19 mouse cellular contexts compared by ENCODE assay signal in genomic region chr16:54047836-54048235, GRCm38 (mm10).
DNase-seq lines count a peak whose midpoint lies in the region; ATAC-seq and TF ChIP-seq lines count a peak whose summit lies in the region.
"Had no signal": no experiment of that assay in that cellular context is flagged by ENCODE, and none has a peak within 500 bp of the region (broad histone marks: within the 10 kb centered on the region; RNA-seq: fewer than 3 reads in every experiment).

No protein-coding gene starts in this region.

- H3K36me3 ChIP-seq in MEL (ENCODE audit: control insufficient read depth in 1 of 2, insufficient read depth in 2 of 2, low read length in 2 of 2): no peaks in the 10 kb centered on the region; a peak in 1 of 4 replicates
- no peaks in the 10 kb centered on the region for H3K36me3 ChIP-seq in midbrain, postnatal 0 days (ENCODE audit: insufficient read depth, low read length)
- H3K36me3 ChIP-seq: G1E had no signal

- no peak for TF ChIP-seq POLR2A in MEL (IDR thresholded peaks at IDR 0.05; ENCODE audit: control insufficient read depth in 1 of 2, insufficient read depth in 1 of 2, low read depth in 1 of 2, low read length in 2 of 2, poor library complexity in 1 of 2)

- H3K4me2 ChIP-seq in midbrain, postnatal 0 days (ENCODE audit: low read depth, low read length, poor library complexity, severe bottlenecking): no peak overlapping the region

- no peak overlapping the region for H3K9ac ChIP-seq in MEL (ENCODE audit: control insufficient read depth, low read depth, low read length, poor library complexity, severe bottlenecking)
- H3K9ac ChIP-seq in midbrain, postnatal 0 days (replicated peaks; ENCODE audit: low read length, poor library complexity, severe bottlenecking): no peak overlapping the region

- DNase-seq in MEL (ENCODE audit: low read depth, low spot score): peak; percentile 13
- no peak for DNase-seq in midbrain, postnatal 0 days (ENCODE audit: low spot score)
- DNase-seq: adrenal gland, adult 2 months; adrenal gland, adult 8-10 months; adrenal gland, postnatal 10 days; adrenal gland, postnatal 14 days; adrenal gland, postnatal 25 days; adrenal gland, postnatal 36 days; B cell, adult 2 months; cerebellum, adult 11 months; cerebellum, adult 11-12 months; cerebellum, adult 18-20 months; cerebellum, adult 2 months; cerebellum, adult 8-10 months had no signal

- no peak overlapping the region for H3K4me3 ChIP-seq in MEL (ENCODE audit: control insufficient read depth in 1 of 2, insufficient read depth in 1 of 2, low read depth in 2 of 2, low read length in 2 of 2)
- H3K4me3 ChIP-seq in midbrain, postnatal 0 days (ENCODE audit: low read depth, low read length): no peak overlapping the region

- no peaks in the 10 kb centered on the region for H3K79me2 ChIP-seq in MEL (ENCODE audit: control insufficient read depth, insufficient read depth, low read length, poor library complexity)

- TF ChIP-seq RAD21 in MEL (IDR thresholded peaks at IDR 0.05; ENCODE audit: low read depth, low read length): no peak

- no peak for ATAC-seq in midbrain, postnatal 0 days (ENCODE audit: low FRiP score)
- ATAC-seq: activated CD4-positive, CD25-positive, alpha-beta regulatory T cell, adult 4 months; CD4-positive, CD25-positive, alpha-beta regulatory T cell, adult 4 months; Patski had no signal

- H3K9me3 ChIP-seq in MEL (replicated peaks; ENCODE audit: insufficient read depth, low read length): no peaks in the 10 kb centered on the region
- no peaks in the 10 kb centered on the region for H3K9me3 ChIP-seq in midbrain, postnatal 0 days (ENCODE audit: low read length)
- H3K9me3 ChIP-seq: G1E had no signal

- WGBS in midbrain, postnatal 0 days: 82% methylated on average over 2 of the region's 2 CpGs

- H3K27ac ChIP-seq in MEL (ENCODE audit: control insufficient read depth, low read depth, low read length): no peak overlapping the region
- H3K27ac ChIP-seq in midbrain, postnatal 0 days (ENCODE audit: low read depth, low read length): no peak overlapping the region

- peak; percentile 46 to 72; a peak in 3 of 4 replicates for TF ChIP-seq EP300 in MEL (IDR thresholded peaks at IDR 0.05; ENCODE audit: low read depth in 1 of 2, low read length in 2 of 2)

- no peak for TF ChIP-seq CTCF in MEL (IDR thresholded peaks at IDR 0.05 in 2 of 3, conservative IDR thresholded peaks at IDR 0.05 in 1 of 3; ENCODE audit: control insufficient read depth in 1 of 3, insufficient read depth in 1 of 3, low read depth in 2 of 3, low read length in 3 of 3, poor library complexity in 1 of 3, severe bottlenecking in 1 of 3)
- TF ChIP-seq CTCF in midbrain, postnatal 0 days (IDR thresholded peaks at IDR 0.05): no peak

- H3K27me3 ChIP-seq in MEL (ENCODE audit: control insufficient read depth in 1 of 2, insufficient read depth in 2 of 2, low read length in 2 of 2): no peaks in the 10 kb centered on the region
- no peaks in the 10 kb centered on the region for H3K27me3 ChIP-seq in midbrain, postnatal 0 days (ENCODE audit: insufficient read depth, low read length)
- H3K27me3 ChIP-seq: CH12.LX, Patski had no signal

- peaks cover 4 to 13% of the 10 kb centered on the region in 2 experiments; a peak in 3 of 4 replicates for H3K4me1 ChIP-seq in MEL (ENCODE audit: control insufficient read depth in 1 of 2, insufficient read depth in 2 of 2, low read length in 2 of 2)
- H3K4me1 ChIP-seq in midbrain, postnatal 0 days (ENCODE audit: insufficient read depth, low read length): no peaks in the 10 kb centered on the region

TF ChIP-seq in MEL, 35 proteins besides CTCF, POLR2A, EP300 and RAD21:
- TF ChIP-seq GATA1 (IDR thresholded peaks at IDR 0.05; ENCODE audit: low read depth, low read length): peak; percentile 13; the same call in 1 of the 2 replicates
- no peak for TF ChIP-seq HCFC1 (IDR thresholded peaks at IDR 0.05; ENCODE audit: low read depth, low read length)
- peak; percentile 81; the same call in 1 of the 2 replicates for TF ChIP-seq TCF12 (IDR thresholded peaks at IDR 0.05; ENCODE audit: low read depth, low read length)
- TF ChIP-seq MYC (IDR thresholded peaks at IDR 0.05; ENCODE audit: low read depth, low read length): no peak
- TF ChIP-seq MEF2A (IDR thresholded peaks at IDR 0.05; ENCODE audit: extremely low read depth, insufficient replicate concordance, low read depth, low read length, poor library complexity, severe bottlenecking): peak; percentile 31; the same call in 1 of the 2 replicates
- TF ChIP-seq ETS1 (IDR thresholded peaks at IDR 0.05; ENCODE audit: low read depth, low read length): peak; percentile 50; the same call in 1 of the 2 replicates
- TF ChIP-seq UBTF (IDR thresholded peaks at IDR 0.05; ENCODE audit: borderline replicate concordance, insufficient read depth, low read depth, low read length): no peak
- TF ChIP-seq GABPA (IDR thresholded peaks at IDR 0.05; ENCODE audit: low read depth, low read length): no peak
